Mouse (Mus musculus) megakaryocyte-erythroid progenitor cell, adult 5-6 weeks (primary cell): Measurements from ENCODE around the gene Ppp6c. TPM values are rescaled to one million over a fixed set of nuclear protein-coding genes. Genes with fewer than 3 reads are reported as not detected.

ENCODE experiments used
- ATAC-seq: replicated peaks from 2 replicates; pipeline ENCODE4 v1.8.0; 2016; ENCODE audit warnings: mild to moderate bottlenecking, inconsistent platforms; ENCODE audit not compliant: severe bottlenecking, poor library complexity, low FRiP score, low TSS enrichment
- total RNA-seq, 2 experiments: library from RNA; stranded (forward) in 1 of 2; stranded (reverse) in 1 of 2; fragments of 200-1000, 215-1000 nt in 1 of 2; fragments of >200 nt in 1 of 2; fragmentation: Nextera tagmentation in 1 of 2; gene quantifications; 2 replicates each; pipeline ENCODE4 v1.2.3; 2014 to 2017

The Ppp6c gene
- total RNA-seq, 2 experiments from 2014 or later: 53.6 to 80.9 TPM

- peak; percentile 83 for ATAC-seq
Measured at GRCm38 (mm10) chr2:39148075-39148474, 78.2 kb downstream of the Ppp6c start.

DNA sequence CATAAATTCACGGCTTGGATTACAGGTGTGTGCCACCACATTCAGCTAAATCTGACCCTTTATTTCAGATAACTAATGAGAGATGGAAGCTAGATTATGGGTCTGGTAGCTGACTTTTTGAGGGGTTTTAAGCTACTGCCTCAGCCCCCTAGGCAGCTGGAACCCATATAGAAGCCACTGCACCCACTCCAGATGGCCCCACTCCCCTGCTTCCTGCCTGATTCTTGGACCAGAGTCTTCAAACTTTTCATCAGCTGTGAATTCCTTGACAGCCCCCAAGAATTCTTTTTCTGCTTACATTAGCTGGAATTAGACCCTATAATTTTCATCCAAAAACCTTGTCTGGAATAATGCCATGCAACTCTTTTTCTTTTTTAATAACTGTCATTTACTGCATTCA lies 79.8 kb downstream of the Ppp6c start:
- no peak for ATAC-seq

Other genes with a start within 250 kb of the Ppp6c start
- 0.89 and 1.4 TPM in 2 replicates for gene Wdr38, start 229.0 kb downstream of the Ppp6c start, total RNA-seq (2014; fragmentation: Nextera tagmentation)
- 0.27 TPM in 1 of 2 replicates, not detected in the other for gene Wdr38, start 229.0 kb downstream of the Ppp6c start, total RNA-seq (2017)
- gene Arpc5l, start 221.1 kb downstream of the Ppp6c start, total RNA-seq (2014; fragmentation: Nextera tagmentation): 56.6 and 77.5 TPM in 2 replicates
- 39.5 and 52.9 TPM in 2 replicates for gene Arpc5l, start 221.1 kb downstream of the Ppp6c start, total RNA-seq (2017)
- gene Rpl35, start 220.8 kb downstream of the Ppp6c start, total RNA-seq (2014; fragmentation: Nextera tagmentation): 1,595 and 1,825 TPM in 2 replicates
- 1,385 and 1,766 TPM in 2 replicates for gene Rpl35, start 220.8 kb downstream of the Ppp6c start, total RNA-seq (2017)
- 21.3 and 32.2 TPM in 2 replicates for gene Golga1, start 160.9 kb downstream of the Ppp6c start, total RNA-seq (2014; fragmentation: Nextera tagmentation)
- 17.5 and 21.8 TPM in 2 replicates for gene Golga1, start 160.9 kb downstream of the Ppp6c start, total RNA-seq (2017)
- gene Scai, start 35.7 kb downstream of the Ppp6c start, total RNA-seq (2014; fragmentation: Nextera tagmentation): 6.6 and 24.4 TPM in 2 replicates
- 6.0 and 12.0 TPM in 2 replicates for gene Scai, start 35.7 kb downstream of the Ppp6c start, total RNA-seq (2017)